Mouse (Mus musculus) MEL (cell line): ENCODE data around the gene Cse1l. TPM values are rescaled to one million over a fixed set of nuclear protein-coding genes. Genes with fewer than 3 reads are reported as not detected.

ENCODE experiments used
- DNase-seq: peaks from one replicate; pipeline ENCODE4 v3.0.0; 2011; ENCODE audit warnings: low read depth, low spot score
- H3K27ac ChIP-seq: 2 replicates; pipeline ENCODE4 v1.5.1; 2012; ENCODE audit warnings: low read depth, mild to moderate bottlenecking, control low read depth, low read length, moderate library complexity; ENCODE audit not compliant: control insufficient read depth
- H3K27me3 ChIP-seq, 2 experiments: fragments of 150-350 bp in 1 of 2; sonication (generic) in 1 of 2; 2 replicates each; pipeline ENCODE4 v1.6.1; 2012; ENCODE audit warnings: low read length in 2 of 2, mild to moderate bottlenecking in 2 of 2, improper control_type of control experiment in 1 of 2, moderate library complexity in 1 of 2; ENCODE audit not compliant: insufficient read depth in 2 of 2, control insufficient read depth in 1 of 2
- H3K36me3 ChIP-seq, 2 experiments: 2 replicates each; pipeline ENCODE4 v1.6.1; 2012 to 2014; ENCODE audit warnings: low read length in 2 of 2, improper control_type of control experiment in 1 of 2, inconsistent platforms in 1 of 2, mild to moderate bottlenecking in 1 of 2; ENCODE audit not compliant: insufficient read depth in 2 of 2, control insufficient read depth in 1 of 2
- H3K4me1 ChIP-seq, 2 experiments: fragments of 150-350 bp in 1 of 2; sonication (generic) in 1 of 2; 2 replicates each; pipeline ENCODE4 v1.6.1; 2012; ENCODE audit warnings: low read length in 2 of 2, improper control_type of control experiment in 1 of 2, mild to moderate bottlenecking in 1 of 2; ENCODE audit not compliant: insufficient read depth in 2 of 2, control insufficient read depth in 1 of 2
- H3K4me3 ChIP-seq, 2 experiments: fragments of 150-350 bp in 1 of 2; sonication (generic) in 1 of 2; 2 replicates each; pipeline ENCODE4 v1.5.1; 2012; ENCODE audit warnings: low read depth in 2 of 2, low read length in 2 of 2, mild to moderate bottlenecking in 2 of 2, moderate library complexity in 2 of 2, control low read depth in 1 of 2, improper control_type of control experiment in 1 of 2; ENCODE audit not compliant: control insufficient read depth in 1 of 2, insufficient read depth in 1 of 2
- H3K79me2 ChIP-seq: 2 replicates; pipeline ENCODE4 v1.6.1; 2012; ENCODE audit warnings: mild to moderate bottlenecking, low read length, moderate library complexity; ENCODE audit not compliant: control insufficient read depth, poor library complexity, insufficient read depth
- H3K9ac ChIP-seq: 2 replicates; pipeline ENCODE4 v1.6.1; 2012; ENCODE audit warnings: low read depth, mild to moderate bottlenecking, control low read depth, low read length, moderate library complexity; ENCODE audit not compliant: control insufficient read depth, poor library complexity, severe bottlenecking
- H3K9me3 ChIP-seq: fragments of 150-350 bp; sonication (generic); replicated peaks from 2 replicates; pipeline ENCODE4 v1.6.1; 2012; ENCODE audit warnings: mild to moderate bottlenecking, low read length, improper control_type of control experiment, moderate library complexity; ENCODE audit not compliant: insufficient read depth
- CTCF ChIP-seq, 3 experiments: IDR thresholded peaks in 2 of 3; conservative IDR thresholded peaks in 1 of 3; 2 replicates each; pipeline ENCODE4 v1.5.1; 2011 to 2012; ENCODE audit warnings: low read length in 3 of 3, low read depth in 2 of 3, mild to moderate bottlenecking in 2 of 3, improper control_type of control experiment in 1 of 3, inconsistent platforms in 1 of 3, mixed read lengths in 1 of 3, moderate library complexity in 1 of 3; ENCODE audit not compliant: control insufficient read depth in 1 of 3, insufficient read depth in 1 of 3, poor library complexity in 1 of 3, severe bottlenecking in 1 of 3
- EP300 ChIP-seq, 2 experiments: IDR thresholded peaks; 2 replicates each; pipeline ENCODE4 v1.6.1; 2011; ENCODE audit warnings: improper control_type of control experiment in 2 of 2, low read length in 2 of 2, low read depth in 1 of 2, mild to moderate bottlenecking in 1 of 2
- ETS1 ChIP-seq: IDR thresholded peaks from 2 replicates; pipeline ENCODE4 v1.6.1; 2012; ENCODE audit warnings: low read depth, mild to moderate bottlenecking, inconsistent platforms, low read length, improper control_type of control experiment, moderate library complexity
- GATA1 ChIP-seq: IDR thresholded peaks from 2 replicates; pipeline ENCODE4 v1.6.1; 2011; ENCODE audit warnings: low read depth, low read length, improper control_type of control experiment
- HCFC1 ChIP-seq: IDR thresholded peaks from 2 replicates; pipeline ENCODE4 v1.6.1; 2012; ENCODE audit warnings: low read depth, mild to moderate bottlenecking, inconsistent platforms, low read length, improper control_type of control experiment, moderate library complexity
- MAFK ChIP-seq: IDR thresholded peaks from 2 replicates; pipeline ENCODE4 v1.6.1; 2011; ENCODE audit warnings: low read depth, mild to moderate bottlenecking, low read length, improper control_type of control experiment, borderline replicate concordance
- MAX ChIP-seq: IDR thresholded peaks from 2 replicates; pipeline ENCODE4 v1.6.1; 2011; ENCODE audit warnings: low read length, improper control_type of control experiment
- MAZ ChIP-seq: IDR thresholded peaks from 2 replicates; pipeline ENCODE4 v1.6.1; 2012; ENCODE audit warnings: low read depth, mild to moderate bottlenecking, inconsistent platforms, low read length, improper control_type of control experiment
- MXI1 ChIP-seq: IDR thresholded peaks from 2 replicates; pipeline ENCODE4 v1.6.1; 2011; ENCODE audit warnings: mild to moderate bottlenecking, low read depth, low read length, improper control_type of control experiment
- MYC ChIP-seq: IDR thresholded peaks from 2 replicates; pipeline ENCODE4 v1.6.1; 2011; ENCODE audit warnings: low read depth, mild to moderate bottlenecking, low read length, improper control_type of control experiment, moderate library complexity
- NELFE ChIP-seq: IDR thresholded peaks from 2 replicates; pipeline ENCODE4 v1.6.1; 2011; ENCODE audit warnings: low read depth, low read length, improper control_type of control experiment
- POLR2AphosphoS2 ChIP-seq: IDR thresholded peaks from 2 replicates; pipeline ENCODE4 v1.6.1; 2011; ENCODE audit warnings: low read length, improper control_type of control experiment
- SIN3A ChIP-seq: IDR thresholded peaks from 2 replicates; pipeline ENCODE4 v1.6.1; 2012; ENCODE audit warnings: low read length, improper control_type of control experiment, inconsistent platforms
- SMC3 ChIP-seq: IDR thresholded peaks from 2 replicates; pipeline ENCODE4 v1.6.1; 2011; ENCODE audit warnings: low read depth, low read length, improper control_type of control experiment
- TAL1 ChIP-seq: IDR thresholded peaks from 2 replicates; pipeline ENCODE4 v1.6.1; 2012; ENCODE audit warnings: mild to moderate bottlenecking, inconsistent platforms, low read length, moderate library complexity, mixed read lengths
- TBP ChIP-seq: IDR thresholded peaks from 2 replicates; pipeline ENCODE4 v1.8.0; 2011; ENCODE audit warnings: low read depth, low read length, improper control_type of control experiment
- TCF12 ChIP-seq: IDR thresholded peaks from 2 replicates; pipeline ENCODE4 v1.6.1; 2014; ENCODE audit warnings: low read depth, mild to moderate bottlenecking, inconsistent platforms, low read length, improper control_type of control experiment, moderate library complexity
- UBTF ChIP-seq: IDR thresholded peaks from 2 replicates; pipeline ENCODE4 v1.6.1; 2012; ENCODE audit warnings: low read depth, mild to moderate bottlenecking, inconsistent platforms, low read length, improper control_type of control experiment, moderate library complexity, borderline replicate concordance; ENCODE audit not compliant: insufficient read depth
- ZC3H11A ChIP-seq: IDR thresholded peaks from 2 replicates; pipeline ENCODE4 v1.6.1; 2012; ENCODE audit warnings: low read depth, mild to moderate bottlenecking, inconsistent platforms, low read length, improper control_type of control experiment
- ZMIZ1 ChIP-seq: IDR thresholded peaks from 2 replicates; pipeline ENCODE4 v1.6.1; 2012; ENCODE audit warnings: low read depth, mild to moderate bottlenecking, inconsistent platforms, low read length, improper control_type of control experiment, moderate library complexity
- ZNF384 ChIP-seq: IDR thresholded peaks from 2 replicates; pipeline ENCODE4 v1.6.1; 2012; ENCODE audit warnings: low read depth, mild to moderate bottlenecking, inconsistent platforms, low read length, improper control_type of control experiment
- polyA plus RNA-seq, 2 experiments: library from polyadenylated mRNA; stranded (reverse) in 1 of 2; unstranded in 1 of 2; fragments of >175 nt in 1 of 2; fragments of >200 nt in 1 of 2; gene quantifications; 2 replicates each; pipeline versions ENCODE4 v1.2.1 to v1.2.4; 2012; ENCODE audit warnings: low replicate concordance in 2 of 2, low read depth in 1 of 2; ENCODE audit not compliant: insufficient read length in 2 of 2, insufficient read depth in 1 of 2, missing spikeins in 1 of 2
- total RNA-seq: library from RNA; depleted of rRNA; stranded (reverse); fragments of 300-350 nt; gene quantifications from 2 replicates; pipeline ENCODE4 v1.2.3, GENCODE M21; 2012

Cse1l gene
- total and polyA plus RNA-seq, 3 experiments: 87.0 to 133 (median 93.3) TPM

DNA sequence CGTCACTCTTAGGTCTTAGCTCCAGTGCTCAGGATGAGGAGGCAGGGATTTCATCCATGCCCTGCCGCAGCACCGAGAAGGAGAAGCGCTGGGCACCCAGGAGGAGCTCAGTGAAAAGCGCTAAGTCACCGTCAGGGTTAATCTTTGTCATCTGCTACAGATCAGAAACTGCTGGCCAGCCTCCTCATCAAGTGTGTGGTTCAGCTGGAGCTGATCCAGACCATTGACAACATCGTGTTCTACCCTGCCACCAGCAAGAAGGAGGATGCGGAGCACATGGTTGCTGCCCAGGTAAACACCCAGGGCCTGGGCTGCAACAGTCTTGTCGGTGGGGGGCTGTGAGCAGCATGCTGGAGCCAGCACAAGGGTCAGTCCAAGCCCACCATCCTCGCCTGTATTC is 20.2 kb upstream of the Cse1l start:
- peaks cover 0 to 5% of the 10 kb centered on the region in 2 experiments; a peak in 3 of 4 replicates for H3K4me1 ChIP-seq
- H3K9me3 ChIP-seq: no peaks in the 10 kb centered on the region
- DNase-seq: peak; percentile 28
- no peak overlapping the region for H3K9ac ChIP-seq
- no peaks in the 10 kb centered on the region for H3K79me2 ChIP-seq
- H3K27me3 ChIP-seq: no peaks in the 10 kb centered on the region
- H3K4me3 ChIP-seq: no peak overlapping the region
- H3K27ac ChIP-seq: no peak overlapping the region
- H3K36me3 ChIP-seq: peaks cover 2 to 10% of the 10 kb centered on the region in 2 experiments; a peak in 2 of 4 replicates
- TF ChIP-seq SIN3A (0 out of 2 replicates have a peak, but pooled peaks have one; percentile 31), HCFC1 (no peak), MXI1 (peak; percentile 71; the same call in 1 of the 2 replicates), ETS1 (peak; percentile 47; the same call in 1 of the 2 replicates), SMC3 (no peak)
- TF ChIP-seq, all 39 proteins: peak for 3

GRCm38 (mm10) chr2:166886231-166886630 is 19.6 kb upstream of the Cse1l start:
- Histone ChIP-seq H3K4me3 (no peak overlapping the region), H3K27me3 (no peaks in the 10 kb centered on the region), H3K36me3 (peaks cover 2 to 9% of the 10 kb centered on the region in 2 experiments; a peak in 2 of 4 replicates), H3K9me3 (no peaks in the 10 kb centered on the region), H3K79me2 (no peaks in the 10 kb centered on the region), H3K9ac (no peak overlapping the region), H3K27ac (no peak overlapping the region), H3K4me1 (peaks cover 0 to 5% of the 10 kb centered on the region in 2 experiments; a peak in 3 of 4 replicates)
- TF ChIP-seq SMC3 (no peak), MAX (no peak), POLR2AphosphoS2 (no peak), ZMIZ1 (no peak), TBP (no peak), TCF12 (no peak), EP300 (IDR thresholded peaks at IDR 0.05; ENCODE audit: low read depth in 1 of 2, low read length in 2 of 2) (no peak), MAFK (no peak), MAZ (no peak), GATA1 (no peak), ZNF384 (no peak), CTCF (IDR thresholded peaks at IDR 0.05 in 2 of 3, conservative IDR thresholded peaks at IDR 0.05 in 1 of 3; ENCODE audit: control insufficient read depth in 1 of 3, insufficient read depth in 1 of 3, low read depth in 2 of 3, low read length in 3 of 3, poor library complexity in 1 of 3, severe bottlenecking in 1 of 3) (no peak), UBTF (no peak), ZC3H11A (no peak), MYC (no peak), TAL1 (no peak), NELFE (no peak)
- DNase-seq: no peak
